Mouse (Mus musculus) liver, adult 2 months (tissue): ENCODE data around the gene Apoc3. TPM values are rescaled to one million over a fixed set of nuclear protein-coding genes. Genes with fewer than 3 reads are reported as not detected.

Experiments
- DNase-seq: peaks from one replicate; pipeline ENCODE4 v3.0.0-alpha.2; 2011; ENCODE audit warnings: low read depth, low spot score; ENCODE audit errors: extremely low read depth
- H3K27ac ChIP-seq: fragments of 200-500 bp; replicated peaks from 2 replicates; pipeline ENCODE4 v1.5.1; 2012; ENCODE audit warnings: low read depth, mild to moderate bottlenecking, control low read depth, inconsistent platforms, low read length; ENCODE audit not compliant: insufficient read depth
- H3K27me3 ChIP-seq: fragments of 200-500 bp; 2 replicates; pipeline ENCODE4 v1.6.1; 2012; ENCODE audit warnings: mild to moderate bottlenecking, moderate library complexity, low read length, inconsistent platforms; ENCODE audit not compliant: control insufficient read depth, insufficient read depth
- H3K36me3 ChIP-seq: fragments of 200-500 bp; 2 replicates; pipeline ENCODE4 v1.6.1; 2012; ENCODE audit warnings: low read length, inconsistent platforms; ENCODE audit not compliant: control insufficient read depth, insufficient read depth
- H3K4me1 ChIP-seq: fragments of 200-500 bp; 2 replicates; pipeline ENCODE4 v1.6.1; 2011; ENCODE audit warnings: low read length; ENCODE audit not compliant: control insufficient read depth, insufficient read depth
- H3K4me3 ChIP-seq: fragments of 200-500 bp; 2 replicates; pipeline ENCODE4 v1.5.1; 2011; ENCODE audit warnings: low read depth, mild to moderate bottlenecking, control low read depth, low read length, moderate library complexity; ENCODE audit not compliant: insufficient read depth
- H3K79me2 ChIP-seq: fragments of 200-500 bp; 2 replicates; pipeline ENCODE4 v1.6.1; 2012; ENCODE audit warnings: inconsistent platforms, mild to moderate bottlenecking, low read length, moderate library complexity; ENCODE audit not compliant: control insufficient read depth, insufficient read depth
- H3K9ac ChIP-seq: fragments of 200-500 bp; 2 replicates; pipeline ENCODE4 v1.6.1; 2012; ENCODE audit warnings: low read depth, mild to moderate bottlenecking, control low read depth, inconsistent platforms, low read length
- CTCF ChIP-seq: fragments of 200-500 bp; IDR thresholded peaks from 2 replicates; pipeline ENCODE4 v1.5.1; 2011; ENCODE audit warnings: low read depth, low read length, control low read depth
- POLR2A ChIP-seq: fragments of 200-500 bp; IDR thresholded peaks from 2 replicates; pipeline ENCODE4 v1.6.1; 2011; ENCODE audit warnings: low read length, control low read depth; ENCODE audit not compliant: insufficient read depth; ENCODE audit errors: extremely low read depth
- WGBS: fragments of 180-500 bp; shearing (Covaris S2); methylation state at CpG from one replicate; pipeline ENCODE4 v1.1.7; 2018; 5-methylcytosine and 5-hydroxymethylcytosine counted together
- polyA plus RNA-seq: library from polyadenylated mRNA; depleted of rRNA; stranded (reverse); fragments of >200 nt; gene quantifications from 2 replicates; pipeline ENCODE4 v1.2.3, GENCODE M21; 2012
- total RNA-seq: library from RNA; depleted of rRNA; stranded (reverse); fragments of >200 nt; gene quantifications from 2 replicates; pipeline ENCODE4 v1.2.3, GENCODE M21; 2014

The Apoc3 gene
- total and polyA plus RNA-seq, 2 experiments: 2,319 to 8,710 TPM

DNA sequence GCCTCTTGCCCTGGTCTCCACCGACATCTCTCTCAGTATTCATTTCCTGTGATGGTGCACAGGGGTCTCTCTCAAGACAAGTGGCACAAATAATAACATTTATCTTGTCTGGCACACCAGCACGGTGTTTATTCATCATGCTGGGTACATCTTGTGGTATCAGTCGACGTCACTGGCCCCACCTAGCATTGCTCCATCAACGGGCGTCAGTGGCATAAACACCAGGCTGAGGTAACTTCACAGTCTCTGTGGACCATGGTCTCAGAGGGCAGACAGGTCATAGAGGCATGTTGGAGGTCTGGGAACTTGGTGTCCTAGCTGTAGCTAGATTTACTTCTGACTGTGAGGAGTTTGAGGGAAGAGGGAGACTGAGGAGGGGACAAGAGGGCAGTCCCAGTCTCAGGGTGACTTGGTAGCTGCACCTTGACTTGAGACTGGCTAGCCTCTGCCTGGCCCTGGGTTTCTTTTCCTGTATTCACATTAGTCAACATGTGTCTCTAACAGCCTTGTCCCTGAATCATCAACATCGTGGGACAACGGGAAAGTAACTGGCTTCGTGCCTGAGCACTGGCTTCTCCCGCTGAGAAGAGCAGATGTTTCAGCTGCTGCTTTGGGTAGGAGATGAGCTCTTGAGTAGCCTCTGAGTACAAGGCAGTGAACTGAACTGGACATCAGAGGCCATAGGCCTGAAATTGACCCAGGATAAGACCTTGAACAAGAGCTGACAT, 21.4 kb upstream of the Apoc3 start:
- Histone ChIP-seq H3K36me3 (no peaks in the 10 kb centered on the region), H3K27ac (peak overlapping the region; percentile 97), H3K4me1 (peaks cover 30% of the 10 kb centered on the region), H3K79me2 (no peaks in the 10 kb centered on the region), H3K9ac (peak overlapping the region; percentile 67), H3K27me3 (no peaks in the 10 kb centered on the region), H3K4me3 (no peak overlapping the region; the same call in 1 of the 2 replicates)
- no peak for TF ChIP-seq POLR2A
- TF ChIP-seq CTCF: no peak
- 15% methylated on average over 10 of the region's 10 CpGs for WGBS
- DNase-seq: peak; percentile 99

DNA sequence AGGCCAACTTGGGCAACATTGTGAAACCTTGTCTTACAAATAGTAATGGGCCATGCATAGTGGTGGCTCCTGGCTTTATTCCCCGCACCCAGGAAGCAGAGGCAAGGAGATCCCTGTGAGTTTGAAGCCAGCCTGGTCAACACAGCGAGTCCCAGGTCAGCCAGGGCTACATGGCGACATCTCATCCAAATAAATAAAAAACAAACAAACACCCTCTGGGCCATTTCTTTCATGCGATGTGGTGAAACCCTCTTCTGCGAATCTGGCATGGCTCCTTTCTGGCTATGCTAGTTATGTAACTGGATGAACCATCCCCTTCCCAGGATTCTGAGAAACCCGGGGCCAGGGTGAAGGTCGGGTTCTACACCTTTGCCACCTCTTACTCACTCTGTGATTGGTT, 20.7 kb upstream of the Apoc3 start:
- no peaks in the 10 kb centered on the region for H3K79me2 ChIP-seq
- 23% methylated on average over 7 of the region's 7 CpGs for WGBS
- peak overlapping the region; percentile 9; the same call in 1 of the 2 replicates for H3K9ac ChIP-seq
- no peaks in the 10 kb centered on the region for H3K36me3 ChIP-seq
- peaks cover 28% of the 10 kb centered on the region for H3K4me1 ChIP-seq
- peak overlapping the region; percentile 83 for H3K27ac ChIP-seq
- H3K4me3 ChIP-seq: no peak overlapping the region
- TF ChIP-seq CTCF (no peak), POLR2A (no peak)
- peak; percentile 99 for DNase-seq
- no peaks in the 10 kb centered on the region for H3K27me3 ChIP-seq

DNA sequence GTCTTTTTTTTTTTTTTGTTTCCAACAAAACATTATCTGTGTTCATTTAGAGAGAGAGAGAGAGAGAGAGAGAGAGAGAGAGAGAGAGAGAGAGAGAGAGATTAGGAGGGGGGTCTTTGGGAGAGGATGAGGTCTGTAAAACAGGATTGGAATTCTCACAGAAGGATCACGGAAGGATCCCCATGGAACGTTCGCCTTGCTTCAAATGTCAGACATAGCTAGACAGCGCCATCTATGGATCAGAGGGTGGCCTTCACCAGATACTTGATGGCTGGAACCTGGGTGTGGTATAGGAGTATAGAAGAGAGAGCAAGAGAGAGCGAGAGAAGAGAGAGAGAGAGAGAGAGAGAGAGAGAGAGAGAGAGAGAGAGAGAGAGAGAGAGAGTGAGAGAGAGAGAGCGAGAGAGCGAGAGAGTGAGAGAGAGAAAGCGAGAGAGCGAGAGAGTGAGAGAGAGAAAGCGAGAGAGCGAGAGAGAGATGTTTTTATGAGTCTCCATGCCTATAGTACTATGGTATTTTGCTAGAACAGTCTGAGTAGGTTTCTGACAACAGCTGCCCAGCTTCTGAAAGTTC, 11.4 kb upstream of the Apoc3 start:
- TF ChIP-seq POLR2A (no peak), CTCF (peak; percentile 72)
- H3K27me3 ChIP-seq: no peaks in the 10 kb centered on the region
- peaks cover 9% of the 10 kb centered on the region; the same call in 1 of the 2 replicates for H3K4me1 ChIP-seq
- no peak overlapping the region for H3K4me3 ChIP-seq
- 24% methylated on average over 11 of the region's 11 CpGs for WGBS
- H3K79me2 ChIP-seq: no peaks in the 10 kb centered on the region; the same call in 1 of the 2 replicates
- H3K36me3 ChIP-seq: no peaks in the 10 kb centered on the region
- DNase-seq: peak; percentile 78
- H3K9ac ChIP-seq: no peak overlapping the region
- no peak overlapping the region for H3K27ac ChIP-seq

DNA sequence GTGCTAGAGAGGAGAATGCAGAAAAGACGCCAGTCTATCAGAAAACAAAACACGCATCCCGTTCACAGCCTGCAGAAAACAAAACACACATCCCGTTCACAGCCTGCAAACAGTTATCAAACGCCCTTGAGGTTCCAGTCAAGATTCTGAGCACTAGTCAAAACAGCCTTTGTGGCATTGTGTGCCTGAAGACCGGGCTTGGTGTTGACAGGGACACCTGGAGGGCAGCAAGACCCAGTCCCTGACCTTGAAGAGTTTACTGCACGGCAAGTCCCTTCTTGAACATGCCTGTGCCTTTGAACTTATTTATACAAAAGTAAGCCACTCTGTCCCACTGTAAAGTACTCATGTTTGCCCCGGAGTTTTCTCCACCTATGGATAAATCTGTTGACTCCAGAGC, 8.1 kb upstream of the Apoc3 start:
- no peak overlapping the region for H3K9ac ChIP-seq
- no peak for DNase-seq
- H3K4me3 ChIP-seq: no peak overlapping the region
- peaks cover 25% of the 10 kb centered on the region for H3K4me1 ChIP-seq
- TF ChIP-seq CTCF (no peak), POLR2A (no peak)
- WGBS: 69% methylated on average over 8 of the region's 8 CpGs
- no peaks in the 10 kb centered on the region; the same call in 1 of the 2 replicates for H3K79me2 ChIP-seq
- no peak overlapping the region for H3K27ac ChIP-seq
- no peaks in the 10 kb centered on the region for H3K27me3 ChIP-seq
- H3K36me3 ChIP-seq: no peaks in the 10 kb centered on the region

DNA sequence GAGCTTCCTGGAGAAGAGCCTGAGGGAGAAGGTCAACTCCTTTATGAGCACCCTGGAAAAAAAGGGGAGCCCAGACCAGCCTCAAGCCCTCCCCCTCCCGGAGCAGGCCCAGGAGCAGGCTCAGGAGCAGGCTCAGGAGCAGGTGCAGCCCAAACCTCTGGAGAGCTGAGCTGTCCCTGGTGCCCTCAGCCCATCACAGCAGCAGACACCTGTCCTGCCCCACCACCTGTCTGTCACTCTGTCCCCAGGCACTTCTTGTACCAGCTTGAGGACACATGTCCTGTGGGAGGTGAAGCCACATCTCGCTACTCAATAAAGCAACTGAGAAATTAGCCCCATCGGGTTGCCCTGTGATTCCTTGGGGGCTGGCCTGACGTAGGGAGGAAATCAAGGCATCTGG, 7.7 kb upstream of the Apoc3 start:
- DNase-seq: no peak
- Histone ChIP-seq H3K27me3 (no peaks in the 10 kb centered on the region), H3K79me2 (no peaks in the 10 kb centered on the region; the same call in 1 of the 2 replicates), H3K9ac (peak overlapping the region; percentile 23; the same call in 1 of the 2 replicates), H3K4me1 (peaks cover 28% of the 10 kb centered on the region), H3K36me3 (no peaks in the 10 kb centered on the region), H3K27ac (no peak overlapping the region), H3K4me3 (no peak overlapping the region)
- no peak for TF ChIP-seq CTCF
- no peak for TF ChIP-seq POLR2A
- WGBS: 85% methylated on average over 4 of the region's 4 CpGs

DNA sequence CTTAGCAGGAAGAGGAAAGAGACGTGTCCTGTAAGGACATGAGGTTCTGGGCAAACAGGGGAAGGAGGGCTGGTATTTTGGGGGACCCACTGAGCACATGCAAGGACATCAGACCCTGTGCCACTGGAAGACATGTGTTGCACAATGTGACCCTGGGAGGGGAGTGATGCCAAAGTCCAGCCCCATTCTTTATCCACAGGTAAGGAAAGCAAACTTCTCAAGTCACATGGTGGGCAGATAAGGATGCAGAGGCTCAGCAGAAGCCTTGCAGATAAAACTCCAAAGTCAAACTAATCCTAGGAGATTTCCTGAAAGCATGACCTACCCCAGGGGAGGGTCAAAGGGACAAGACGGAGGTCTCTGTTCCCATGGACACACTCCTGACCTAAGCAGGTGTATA, 6.4 kb upstream of the Apoc3 start:
- WGBS: 64% methylated on average over 2 of the region's 2 CpGs
- Histone ChIP-seq H3K4me3 (no peak overlapping the region), H3K27me3 (no peaks in the 10 kb centered on the region), H3K4me1 (peaks cover 28% of the 10 kb centered on the region), H3K9ac (peak overlapping the region; percentile 71), H3K27ac (peak overlapping the region; percentile 91), H3K36me3 (no peaks in the 10 kb centered on the region), H3K79me2 (no peaks in the 10 kb centered on the region; the same call in 1 of the 2 replicates)
- peak; percentile 45 for DNase-seq
- TF ChIP-seq CTCF (no peak), POLR2A (no peak)
